Mouse (Mus musculus): ENCODE results near the gene Muc13. TPM values are rescaled to one million over a fixed set of nuclear protein-coding genes. Genes with fewer than 3 reads are reported as not detected.

Muc13 gene
- polyA plus RNA-seq (2015; fragmentation: Nextera tagmentation; extraction: Ambion mirVana) = 31.5 and 37.0 TPM in 2 replicates

GRCm38 (mm10) chr16:33793846-33794791, at the start of gene Muc13:
Gene Muc13, plus strand, starts transcription at chr16:33794037.
- Histone ChIP-seq H3K9me3 (replicated peaks; ENCODE audit: control insufficient read depth, low read length) (no peaks in the 10 kb centered on the region), H3K36me3 (ENCODE audit: control insufficient read depth, insufficient read depth, low read length) (no peaks in the 10 kb centered on the region), H3K4me1 (ENCODE audit: control insufficient read depth, insufficient read depth, low read length) (no peaks in the 10 kb centered on the region), H3K27ac (ENCODE audit: low read length) (0 out of 2 replicates have a peak within 1 kb of the TSS, but pooled peaks have one; percentile 8), H3K27me3 (ENCODE audit: control insufficient read depth, insufficient read depth, low read length) (no peaks in the 10 kb centered on the region), H3K4me2 (ENCODE audit: low read depth, low read length) (no peak within 1 kb of the TSS), H3K4me3 (replicated peaks; ENCODE audit: low read length) (peak within 1 kb of the TSS; percentile 9; the same call in 1 of the 2 replicates), H3K9ac (ENCODE audit: low read length) (no peak within 1 kb of the TSS)
- 0 out of 2 replicates have a peak, but pooled peaks have one; percentile 29 for ATAC-seq (ENCODE audit: insufficient read depth, low FRiP score)
- WGBS = 72% methylated on average over 10 of the region's 10 CpGs

DNA sequence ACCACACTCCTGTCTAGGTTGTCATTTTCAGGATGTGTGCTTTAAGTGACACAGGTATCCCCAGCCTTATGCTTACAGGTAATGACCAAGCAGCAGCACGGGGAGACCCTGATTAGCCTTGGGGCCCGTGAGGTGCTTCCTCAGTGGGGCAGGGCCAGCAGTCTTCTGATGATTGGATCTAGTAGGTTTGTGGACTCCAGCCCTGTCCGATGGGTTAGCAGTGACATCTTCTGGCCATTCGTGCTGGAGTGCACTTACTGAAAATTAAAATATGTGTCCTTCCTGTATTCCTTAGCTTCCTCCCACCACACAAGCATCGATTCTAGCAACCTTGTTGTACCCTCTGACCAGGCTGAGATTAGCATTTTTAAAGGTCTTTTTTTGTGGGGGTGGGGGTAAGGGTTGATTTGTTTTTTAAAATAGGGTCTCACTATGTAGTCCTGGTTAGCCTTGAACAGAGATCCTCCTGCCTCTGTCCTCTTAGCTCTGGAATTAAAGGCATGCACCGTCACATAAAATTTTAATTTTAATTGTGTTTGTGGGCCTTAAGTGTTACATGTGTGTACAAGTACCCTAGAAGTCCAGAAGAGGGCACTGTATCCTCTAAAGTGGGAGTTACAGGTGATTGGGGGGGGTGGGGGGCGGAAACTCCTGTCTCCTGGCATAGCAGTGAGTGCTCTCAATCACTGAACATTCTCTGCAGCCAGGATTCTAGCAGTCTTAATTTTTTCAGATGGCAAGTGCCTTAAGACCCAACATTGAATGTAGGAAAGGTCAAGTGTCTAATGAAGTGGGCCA, 49.0 kb upstream of the Muc13 start:
- Histone ChIP-seq H3K4me1 (ENCODE audit: control insufficient read depth, insufficient read depth, low read length) (0 out of 2 replicates have a peak, but pooled peaks cover 5% of the 10 kb centered on the region), H3K27ac (ENCODE audit: low read length) (no peak overlapping the region), H3K27me3 (ENCODE audit: control insufficient read depth, insufficient read depth, low read length) (no peaks in the 10 kb centered on the region), H3K9me3 (replicated peaks; ENCODE audit: control insufficient read depth, low read length) (no peaks in the 10 kb centered on the region), H3K4me3 (replicated peaks; ENCODE audit: low read length) (no peak overlapping the region), H3K4me2 (ENCODE audit: low read depth, low read length) (no peak overlapping the region), H3K36me3 (ENCODE audit: control insufficient read depth, insufficient read depth, low read length) (no peaks in the 10 kb centered on the region), H3K9ac (ENCODE audit: low read length) (no peak overlapping the region)
- 58% methylated on average over 7 of the region's 7 CpGs for WGBS
- no peak for ATAC-seq (ENCODE audit: insufficient read depth, low FRiP score)

DNA sequence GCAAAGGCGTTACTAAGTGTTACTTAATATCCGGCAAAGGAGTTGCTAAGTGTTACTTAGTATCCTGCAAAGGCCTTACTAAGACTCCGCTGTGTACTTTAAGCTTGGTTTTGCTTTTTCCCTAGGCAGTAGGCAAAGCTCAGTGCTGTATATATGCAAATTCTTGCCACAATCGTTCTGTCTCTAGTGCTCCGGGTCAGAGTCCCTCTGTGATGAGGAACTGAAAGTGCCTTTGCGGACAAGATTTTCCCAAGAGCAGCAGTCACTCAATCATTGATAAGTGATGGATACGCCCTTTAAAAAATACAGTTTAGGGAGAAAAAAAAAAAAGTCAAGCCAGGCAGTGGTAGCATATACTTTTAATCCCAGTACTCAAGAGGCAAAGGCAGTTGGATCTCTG, 48.4 kb upstream of the Muc13 start:
- no peaks in the 10 kb centered on the region for H3K27me3 ChIP-seq (ENCODE audit: control insufficient read depth, insufficient read depth, low read length)
- H3K4me3 ChIP-seq (replicated peaks; ENCODE audit: low read length) = no peak overlapping the region
- no peaks in the 10 kb centered on the region for H3K36me3 ChIP-seq (ENCODE audit: control insufficient read depth, insufficient read depth, low read length)
- 0 out of 2 replicates have a peak, but pooled peaks cover under 1% of the 10 kb centered on the region for H3K4me1 ChIP-seq (ENCODE audit: control insufficient read depth, insufficient read depth, low read length)
- no peaks in the 10 kb centered on the region for H3K9me3 ChIP-seq (replicated peaks; ENCODE audit: control insufficient read depth, low read length)
- H3K4me2 ChIP-seq (ENCODE audit: low read depth, low read length) = no peak overlapping the region
- no peak overlapping the region for H3K9ac ChIP-seq (ENCODE audit: low read length)
- no peak overlapping the region for H3K27ac ChIP-seq (ENCODE audit: low read length)
- 79% methylated on average over 7 of the region's 7 CpGs for WGBS
- no peak for ATAC-seq (ENCODE audit: insufficient read depth, low FRiP score)

DNA sequence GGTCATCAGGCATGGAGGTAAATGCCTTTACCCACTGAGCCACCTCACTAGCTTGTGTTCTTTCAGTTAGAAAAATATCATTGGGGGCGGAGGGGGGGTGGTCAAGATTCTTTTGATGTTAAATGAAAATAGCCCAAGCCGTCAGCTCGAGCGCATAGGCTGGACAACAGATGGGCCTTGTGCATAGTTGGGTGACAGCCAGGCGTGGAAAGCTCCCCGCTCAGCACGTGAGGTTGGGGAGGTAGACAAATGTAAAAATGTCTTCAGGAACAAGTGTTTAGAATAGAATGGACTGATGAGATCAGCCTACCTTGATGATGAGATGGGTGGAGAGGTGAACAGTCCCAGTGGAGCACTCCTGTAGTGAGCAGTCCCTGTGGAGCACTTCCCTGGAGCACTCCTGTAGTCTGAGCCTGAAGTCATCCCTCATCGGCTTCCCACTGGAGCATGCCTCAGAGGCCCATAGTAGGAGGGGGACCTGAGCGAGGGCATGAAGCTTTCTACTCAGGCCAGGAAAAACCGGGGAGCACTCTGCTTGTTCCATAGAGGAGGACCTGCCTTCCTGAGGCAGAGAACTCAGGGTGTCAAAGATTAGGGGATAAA, 47.7 kb upstream of the Muc13 start:
- Histone ChIP-seq H3K4me3 (replicated peaks; ENCODE audit: low read length) (no peak overlapping the region), H3K4me2 (ENCODE audit: low read depth, low read length) (no peak overlapping the region), H3K9me3 (replicated peaks; ENCODE audit: control insufficient read depth, low read length) (no peaks in the 10 kb centered on the region), H3K36me3 (ENCODE audit: control insufficient read depth, insufficient read depth, low read length) (no peaks in the 10 kb centered on the region), H3K27me3 (ENCODE audit: control insufficient read depth, insufficient read depth, low read length) (no peaks in the 10 kb centered on the region), H3K9ac (ENCODE audit: low read length) (no peak overlapping the region), H3K27ac (ENCODE audit: low read length) (no peak overlapping the region), H3K4me1 (ENCODE audit: control insufficient read depth, insufficient read depth, low read length) (no peaks in the 10 kb centered on the region; the same call in 1 of the 2 replicates)
- no peak for ATAC-seq (ENCODE audit: insufficient read depth, low FRiP score)
- WGBS = 64% methylated on average over 10 of the region's 10 CpGs

DNA sequence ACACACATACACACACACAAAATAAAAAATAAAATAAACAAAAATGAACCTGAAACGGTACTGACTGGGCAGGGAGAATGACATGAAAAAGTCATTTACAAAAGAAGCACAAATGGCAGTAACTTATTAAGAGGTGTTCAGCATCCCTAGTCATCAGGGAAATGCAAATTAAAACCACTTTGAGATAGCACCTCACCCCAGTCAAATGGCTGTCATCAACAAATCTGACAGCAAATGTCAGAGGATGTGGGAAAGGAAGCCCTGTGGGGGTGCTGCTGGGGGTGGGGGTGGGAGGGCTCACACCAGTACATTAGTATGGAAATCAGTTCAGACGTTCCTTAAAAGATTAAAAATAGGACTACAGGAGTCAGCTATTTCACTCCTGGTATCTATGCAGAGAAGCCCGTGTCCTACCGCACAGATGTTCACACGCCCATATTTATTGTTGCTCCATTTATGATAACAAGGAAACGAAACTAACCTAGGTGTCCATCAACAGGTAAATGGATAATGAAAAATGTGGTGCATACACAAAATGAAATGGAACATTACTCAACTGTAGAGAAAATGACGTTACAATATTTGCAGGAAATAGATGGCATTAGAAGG, 46.4 kb upstream of the Muc13 start:
- 52% methylated on average over 7 of the region's 7 CpGs for WGBS
- Histone ChIP-seq H3K36me3 (ENCODE audit: control insufficient read depth, insufficient read depth, low read length) (no peaks in the 10 kb centered on the region), H3K27me3 (ENCODE audit: control insufficient read depth, insufficient read depth, low read length) (no peaks in the 10 kb centered on the region), H3K4me3 (replicated peaks; ENCODE audit: low read length) (no peak overlapping the region), H3K9me3 (replicated peaks; ENCODE audit: control insufficient read depth, low read length) (no peaks in the 10 kb centered on the region), H3K27ac (ENCODE audit: low read length) (no peak overlapping the region), H3K4me2 (ENCODE audit: low read depth, low read length) (no peak overlapping the region), H3K9ac (ENCODE audit: low read length) (no peak overlapping the region), H3K4me1 (ENCODE audit: control insufficient read depth, insufficient read depth, low read length) (no peaks in the 10 kb centered on the region; the same call in 1 of the 2 replicates)
- no peak for ATAC-seq (ENCODE audit: insufficient read depth, low FRiP score)

GRCm38 (mm10) chr16:33747994-33748393, 45.8 kb upstream of the Muc13 start:
- WGBS = 86% methylated on average over 2 of the region's 2 CpGs
- ATAC-seq (ENCODE audit: insufficient read depth, low FRiP score) = no peak
- H3K36me3 ChIP-seq (ENCODE audit: control insufficient read depth, insufficient read depth, low read length) = 0 out of 2 replicates have a peak, but pooled peaks cover 3% of the 10 kb centered on the region

GRCm38 (mm10) chr16:33751152-33751551, 42.7 kb upstream of the Muc13 start:
- Histone ChIP-seq H3K27me3 (ENCODE audit: control insufficient read depth, insufficient read depth, low read length) (no peaks in the 10 kb centered on the region), H3K4me2 (ENCODE audit: low read depth, low read length) (peak overlapping the region; percentile 54), H3K4me1 (ENCODE audit: control insufficient read depth, insufficient read depth, low read length) (no peaks in the 10 kb centered on the region; the same call in 1 of the 2 replicates), H3K4me3 (replicated peaks; ENCODE audit: low read length) (peak overlapping the region; percentile 35), H3K36me3 (ENCODE audit: control insufficient read depth, insufficient read depth, low read length) (0 out of 2 replicates have a peak, but pooled peaks cover 6% of the 10 kb centered on the region), H3K9ac (ENCODE audit: low read length) (peak overlapping the region; percentile 48), H3K9me3 (replicated peaks; ENCODE audit: control insufficient read depth, low read length) (no peaks in the 10 kb centered on the region), H3K27ac (ENCODE audit: low read length) (no peak overlapping the region)
- 0 out of 2 replicates have a peak, but pooled peaks have one; percentile 34 for ATAC-seq (ENCODE audit: insufficient read depth, low FRiP score)
- WGBS = 31% methylated on average over 13 of the region's 13 CpGs

More at GRCm38 (mm10) chr16:33747994-33748393, 45.8 kb upstream of the Muc13 start:
- Histone ChIP-seq H3K9ac (ENCODE audit: low read length) (no peak overlapping the region), H3K27ac (ENCODE audit: low read length) (no peak overlapping the region), H3K4me3 (replicated peaks; ENCODE audit: low read length) (no peak overlapping the region), H3K4me1 (ENCODE audit: control insufficient read depth, insufficient read depth, low read length) (no peaks in the 10 kb centered on the region; the same call in 1 of the 2 replicates), H3K4me2 (ENCODE audit: low read depth, low read length) (no peak overlapping the region), H3K27me3 (ENCODE audit: control insufficient read depth, insufficient read depth, low read length) (no peaks in the 10 kb centered on the region), H3K9me3 (replicated peaks; ENCODE audit: control insufficient read depth, low read length) (no peaks in the 10 kb centered on the region)

DNA sequence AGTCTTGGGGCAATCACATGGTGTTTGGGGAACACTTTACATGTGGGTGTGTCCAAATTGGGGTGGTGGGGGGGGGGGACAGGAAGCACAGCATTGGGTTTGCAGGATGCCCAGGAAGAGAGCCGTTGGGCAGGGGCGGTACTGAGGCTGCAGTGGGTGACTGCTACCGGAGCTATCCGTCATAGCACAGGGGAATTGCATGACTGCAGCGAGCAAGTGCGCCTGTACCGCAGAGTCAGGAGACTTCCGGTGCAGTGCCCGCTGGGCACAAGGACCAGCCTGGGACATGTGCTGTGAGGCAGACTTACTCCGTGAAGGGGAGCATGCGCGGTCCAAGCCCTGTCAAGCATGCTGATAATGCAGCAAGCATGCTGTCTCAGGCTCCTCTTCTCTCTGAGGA, 42.2 kb upstream of the Muc13 start:
- ATAC-seq (ENCODE audit: insufficient read depth, low FRiP score) = peak; percentile 67
- Histone ChIP-seq H3K36me3 (ENCODE audit: control insufficient read depth, insufficient read depth, low read length) (0 out of 2 replicates have a peak, but pooled peaks cover 6% of the 10 kb centered on the region), H3K9ac (ENCODE audit: low read length) (no peak overlapping the region), H3K4me3 (replicated peaks; ENCODE audit: low read length) (peak overlapping the region; percentile 35), H3K9me3 (replicated peaks; ENCODE audit: control insufficient read depth, low read length) (no peaks in the 10 kb centered on the region), H3K27me3 (ENCODE audit: control insufficient read depth, insufficient read depth, low read length) (no peaks in the 10 kb centered on the region), H3K4me2 (ENCODE audit: low read depth, low read length) (peak overlapping the region; percentile 54), H3K27ac (ENCODE audit: low read length) (no peak overlapping the region), H3K4me1 (ENCODE audit: control insufficient read depth, insufficient read depth, low read length) (no peaks in the 10 kb centered on the region; the same call in 1 of the 2 replicates)
- WGBS = 57% methylated on average over 12 of the region's 12 CpGs
